Mouse (Mus musculus): ENCODE measurements at regions not wholly inside any gene's neighbourhood (a gene's known extent, or its start where the extent isn't known, plus 50 kb on each side); places are given as distances from the start of the nearest gene placed in this dataset.

DNA sequence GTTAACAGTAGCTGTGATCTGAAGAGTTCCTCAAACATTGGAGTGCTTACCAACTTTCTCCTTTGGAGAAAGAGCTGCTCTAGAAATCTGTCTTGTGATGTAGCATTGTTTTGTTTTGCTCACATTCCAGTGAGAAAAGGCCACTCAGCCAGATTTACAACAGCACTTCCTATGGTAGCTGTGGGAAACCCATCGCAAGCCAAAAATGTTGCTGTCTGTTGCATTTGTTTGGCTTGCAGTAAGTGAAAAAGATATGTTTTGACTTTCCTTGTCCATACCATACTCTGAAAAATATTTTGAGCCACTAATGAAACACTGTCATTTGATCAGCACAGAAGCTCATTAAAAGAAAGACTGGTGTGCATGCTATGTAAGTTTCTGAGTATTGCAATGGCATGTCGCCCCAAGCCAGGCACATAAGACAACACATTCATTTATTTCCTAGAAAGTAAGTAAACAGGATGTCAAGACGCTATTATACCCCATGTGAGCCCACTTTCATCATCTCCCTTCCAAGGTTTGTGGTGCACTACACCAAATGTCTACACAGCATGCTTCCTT is 66.2 kb downstream of the Car2 start:
- H3K36me3 ChIP-seq (ENCODE audit: control insufficient read depth, insufficient read depth) = no peaks in the 10 kb centered on the region
- ATAC-seq (replicated peaks; ENCODE audit: extremely low read depth, insufficient read depth, low FRiP score) = no peak
- no peak overlapping the region for H3K9ac ChIP-seq (ENCODE audit: low read length)
- no peaks in the 10 kb centered on the region for H3K9me3 ChIP-seq (replicated peaks; ENCODE audit: control insufficient read depth, low read length)
- H3K4me2 ChIP-seq (ENCODE audit: low read depth, low read length) = no peak overlapping the region
- no peaks in the 10 kb centered on the region for H3K27me3 ChIP-seq (ENCODE audit: control insufficient read depth, insufficient read depth, low read length)
- no peak overlapping the region for H3K4me3 ChIP-seq (ENCODE audit: low read length)
- 65% methylated on average over 3 of the region's 3 CpGs for WGBS
- no peaks in the 10 kb centered on the region for H3K4me1 ChIP-seq (ENCODE audit: control insufficient read depth, insufficient read depth, low read length)
- H3K27ac ChIP-seq (ENCODE audit: low read length) = no peak overlapping the region

- Histone ChIP-seq H3K36me3 (ENCODE audit: control insufficient read depth, insufficient read depth) (no peaks in the 10 kb centered on the region), H3K4me3 (ENCODE audit: low read length) (no peak overlapping the region), H3K4me1 (ENCODE audit: control insufficient read depth, insufficient read depth, low read length) (0 out of 2 replicates have a peak, but pooled peaks cover under 1% of the 10 kb centered on the region), H3K4me2 (ENCODE audit: low read depth, low read length) (no peak overlapping the region), H3K27me3 (ENCODE audit: control insufficient read depth, insufficient read depth, low read length) (no peaks in the 10 kb centered on the region), H3K9me3 (replicated peaks; ENCODE audit: control insufficient read depth, low read length) (no peaks in the 10 kb centered on the region), H3K9ac (ENCODE audit: low read length) (no peak overlapping the region), H3K27ac (ENCODE audit: low read length) (no peak overlapping the region)
- 43% methylated on average over 3 of the region's 3 CpGs for WGBS
- no peak for ATAC-seq (replicated peaks; ENCODE audit: extremely low read depth, insufficient read depth, low FRiP score)
Observed at GRCm38 (mm10) chr3:14952951-14953350, 66.9 kb downstream of the Car2 start.

- Histone ChIP-seq H3K27me3 (ENCODE audit: control insufficient read depth, insufficient read depth, low read length) (no peaks in the 10 kb centered on the region), H3K9me3 (replicated peaks; ENCODE audit: control insufficient read depth, low read length) (no peaks in the 10 kb centered on the region), H3K4me1 (ENCODE audit: control insufficient read depth, insufficient read depth, low read length) (peaks cover 6% of the 10 kb centered on the region; the same call in 1 of the 2 replicates), H3K27ac (ENCODE audit: low read length) (no peak overlapping the region), H3K9ac (ENCODE audit: low read length) (no peak overlapping the region), H3K4me3 (ENCODE audit: low read length) (no peak overlapping the region), H3K36me3 (ENCODE audit: control insufficient read depth, insufficient read depth) (no peaks in the 10 kb centered on the region), H3K4me2 (ENCODE audit: low read depth, low read length) (no peak overlapping the region)
- ATAC-seq (replicated peaks; ENCODE audit: extremely low read depth, insufficient read depth, low FRiP score) = no peak
- 71% methylated on average over 1 of the region's 1 CpGs for WGBS
Observed at GRCm38 (mm10) chr3:14957481-14957880, 71.4 kb downstream of the Car2 start.

DNA sequence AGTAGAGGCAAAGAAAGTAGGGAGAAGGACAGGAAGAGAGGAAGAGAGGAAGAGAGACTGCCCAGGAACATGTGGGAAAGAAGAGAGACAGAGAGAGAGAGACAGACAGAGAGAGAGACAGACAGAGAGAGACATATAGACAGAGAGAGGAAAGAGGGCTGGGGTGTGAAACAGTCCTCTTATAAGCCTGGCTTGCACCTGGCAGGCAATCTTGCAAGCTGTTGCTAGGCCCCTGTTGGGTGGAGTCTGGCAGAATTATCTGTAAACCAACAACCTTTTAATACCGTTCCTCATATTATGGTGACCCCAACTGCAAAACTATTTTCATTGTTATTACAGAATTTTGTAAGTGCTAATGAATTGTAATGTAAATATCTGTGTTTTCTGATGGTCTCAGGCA is 72.2 kb downstream of the Car2 start:
- H3K4me3 ChIP-seq (ENCODE audit: low read length) = no peak overlapping the region
- no peak overlapping the region for H3K4me2 ChIP-seq (ENCODE audit: low read depth, low read length)
- no peaks in the 10 kb centered on the region for H3K27me3 ChIP-seq (ENCODE audit: control insufficient read depth, insufficient read depth, low read length)
- no peak for ATAC-seq (replicated peaks; ENCODE audit: extremely low read depth, insufficient read depth, low FRiP score)
- peaks cover 6% of the 10 kb centered on the region; the same call in 1 of the 2 replicates for H3K4me1 ChIP-seq (ENCODE audit: control insufficient read depth, insufficient read depth, low read length)
- no peaks in the 10 kb centered on the region for H3K9me3 ChIP-seq (replicated peaks; ENCODE audit: control insufficient read depth, low read length)
- no peak overlapping the region for H3K9ac ChIP-seq (ENCODE audit: low read length)
- 55% methylated on average over 1 of the region's 1 CpGs for WGBS
- no peak overlapping the region for H3K27ac ChIP-seq (ENCODE audit: low read length)
- H3K36me3 ChIP-seq (ENCODE audit: control insufficient read depth, insufficient read depth) = no peaks in the 10 kb centered on the region

DNA sequence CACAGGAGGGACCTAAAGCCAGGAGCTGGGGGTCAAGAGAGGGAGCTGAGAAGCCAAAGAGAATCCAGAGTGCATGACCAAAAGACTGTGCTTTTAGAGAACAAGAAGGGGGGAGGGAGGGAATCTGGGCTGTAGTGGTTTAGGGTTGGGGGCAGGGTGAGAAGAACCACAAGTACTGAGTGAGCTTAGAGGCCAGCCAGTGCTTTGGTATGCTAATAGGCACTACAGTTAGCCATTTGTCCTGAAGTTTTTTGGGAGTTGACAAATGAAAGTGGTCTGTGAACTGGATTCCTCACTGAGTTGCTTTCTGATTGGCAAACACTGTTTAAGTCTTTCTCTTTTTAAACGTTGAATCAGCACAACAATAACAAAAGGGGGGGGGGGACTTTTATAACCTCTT is 73.5 kb downstream of the Car2 start:
- Histone ChIP-seq H3K9ac (ENCODE audit: low read length) (no peak overlapping the region), H3K4me2 (ENCODE audit: low read depth, low read length) (no peak overlapping the region), H3K27me3 (ENCODE audit: control insufficient read depth, insufficient read depth, low read length) (no peaks in the 10 kb centered on the region), H3K4me3 (ENCODE audit: low read length) (no peak overlapping the region), H3K4me1 (ENCODE audit: control insufficient read depth, insufficient read depth, low read length) (peaks cover 6% of the 10 kb centered on the region; the same call in 1 of the 2 replicates), H3K27ac (ENCODE audit: low read length) (no peak overlapping the region), H3K36me3 (ENCODE audit: control insufficient read depth, insufficient read depth) (no peaks in the 10 kb centered on the region), H3K9me3 (replicated peaks; ENCODE audit: control insufficient read depth, low read length) (no peaks in the 10 kb centered on the region)
- WGBS = 0% methylated on average over 1 of the region's 1 CpGs
- no peak for ATAC-seq (replicated peaks; ENCODE audit: extremely low read depth, insufficient read depth, low FRiP score)

- WGBS = 48% methylated on average over 5 of the region's 5 CpGs
- Histone ChIP-seq H3K4me2 (ENCODE audit: low read depth, low read length) (no peak overlapping the region), H3K9ac (ENCODE audit: low read length) (no peak overlapping the region), H3K27ac (ENCODE audit: low read length) (no peak overlapping the region), H3K27me3 (ENCODE audit: control insufficient read depth, insufficient read depth, low read length) (no peaks in the 10 kb centered on the region), H3K4me1 (ENCODE audit: control insufficient read depth, insufficient read depth, low read length) (no peaks in the 10 kb centered on the region), H3K4me3 (ENCODE audit: low read length) (no peak overlapping the region), H3K36me3 (ENCODE audit: control insufficient read depth, insufficient read depth) (no peaks in the 10 kb centered on the region), H3K9me3 (replicated peaks; ENCODE audit: control insufficient read depth, low read length) (no peaks in the 10 kb centered on the region)
- ATAC-seq (replicated peaks; ENCODE audit: extremely low read depth, insufficient read depth, low FRiP score) = no peak
Observed at GRCm38 (mm10) chr3:14964795-14965194, 78.7 kb downstream of the Car2 start.

GRCm38 (mm10) chr3:14965438-14966044 is 79.5 kb downstream of the Car2 start:
- Histone ChIP-seq H3K9ac (ENCODE audit: low read length) (no peak overlapping the region), H3K36me3 (ENCODE audit: control insufficient read depth, insufficient read depth) (no peaks in the 10 kb centered on the region), H3K9me3 (replicated peaks; ENCODE audit: control insufficient read depth, low read length) (no peaks in the 10 kb centered on the region), H3K4me3 (ENCODE audit: low read length) (no peak overlapping the region), H3K4me2 (ENCODE audit: low read depth, low read length) (no peak overlapping the region), H3K27ac (ENCODE audit: low read length) (no peak overlapping the region), H3K4me1 (ENCODE audit: control insufficient read depth, insufficient read depth, low read length) (no peaks in the 10 kb centered on the region), H3K27me3 (ENCODE audit: control insufficient read depth, insufficient read depth, low read length) (no peaks in the 10 kb centered on the region)
- ATAC-seq (replicated peaks; ENCODE audit: extremely low read depth, insufficient read depth, low FRiP score) = no peak
- WGBS = 59% methylated on average over 5 of the region's 5 CpGs

DNA sequence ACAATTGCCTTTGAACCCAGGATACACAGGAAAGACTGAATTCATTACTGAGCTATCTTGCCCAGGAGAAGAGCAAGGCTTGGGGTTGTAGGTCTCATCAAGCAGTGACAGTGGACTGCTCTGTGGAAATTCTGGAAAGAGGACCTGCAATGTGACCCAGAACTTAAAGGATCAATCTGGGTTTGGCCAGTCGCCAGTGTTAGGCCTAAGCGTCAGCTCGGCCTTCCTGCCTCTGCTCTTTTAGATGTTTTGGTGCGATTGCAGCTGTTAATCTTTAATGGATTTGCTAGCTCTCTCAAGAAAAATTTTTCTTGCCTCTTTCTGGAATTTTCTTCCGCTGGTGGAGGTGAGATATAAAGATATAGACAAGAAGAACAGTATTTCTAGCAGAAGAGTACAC is 81.2 kb downstream of the Car2 start:
- Histone ChIP-seq H3K36me3 (ENCODE audit: control insufficient read depth, insufficient read depth) (no peaks in the 10 kb centered on the region), H3K27ac (ENCODE audit: low read length) (no peak overlapping the region), H3K4me1 (ENCODE audit: control insufficient read depth, insufficient read depth, low read length) (no peaks in the 10 kb centered on the region), H3K9ac (ENCODE audit: low read length) (no peak overlapping the region), H3K4me3 (ENCODE audit: low read length) (no peak overlapping the region), H3K9me3 (replicated peaks; ENCODE audit: control insufficient read depth, low read length) (no peaks in the 10 kb centered on the region), H3K4me2 (ENCODE audit: low read depth, low read length) (no peak overlapping the region), H3K27me3 (ENCODE audit: control insufficient read depth, insufficient read depth, low read length) (no peaks in the 10 kb centered on the region)
- 75% methylated on average over 5 of the region's 5 CpGs for WGBS
- ATAC-seq (replicated peaks; ENCODE audit: extremely low read depth, insufficient read depth, low FRiP score) = no peak

- H3K4me1 ChIP-seq (ENCODE audit: control insufficient read depth, insufficient read depth, low read length) = no peaks in the 10 kb centered on the region
- H3K27ac ChIP-seq (ENCODE audit: low read length) = no peak overlapping the region
- no peaks in the 10 kb centered on the region for H3K9me3 ChIP-seq (replicated peaks; ENCODE audit: control insufficient read depth, low read length)
- no peaks in the 10 kb centered on the region for H3K27me3 ChIP-seq (ENCODE audit: control insufficient read depth, insufficient read depth, low read length)
- 82% methylated on average over 1 of the region's 1 CpGs for WGBS
- no peak overlapping the region for H3K9ac ChIP-seq (ENCODE audit: low read length)
- H3K4me3 ChIP-seq (ENCODE audit: low read length) = no peak overlapping the region
- no peak for ATAC-seq (replicated peaks; ENCODE audit: extremely low read depth, insufficient read depth, low FRiP score)
- H3K4me2 ChIP-seq (ENCODE audit: low read depth, low read length) = no peak overlapping the region
- H3K36me3 ChIP-seq (ENCODE audit: control insufficient read depth, insufficient read depth) = no peaks in the 10 kb centered on the region
Observed at GRCm38 (mm10) chr3:14968345-14968744, 82.3 kb downstream of the Car2 start.
